Mouse (Mus musculus) left cerebral cortex, adult 18-20 months (tissue): Measurements from ENCODE around the gene AW549877. TPM values are rescaled to one million over a fixed set of nuclear protein-coding genes. Genes with fewer than 3 reads are reported as not detected.

ENCODE experiments used
- DNase-seq, 2 experiments: peaks; one replicate each; pipeline ENCODE4 v3.0.0; 2021 to 2022; ENCODE audit warnings: low spot score in 2 of 2, mixed read lengths in 1 of 2
- total RNA-seq, 2 experiments: library from RNA; stranded (reverse); gene quantifications; 2 replicates each; pipeline ENCODE4 v1.2.3; 2021

Gene AW549877
- total RNA-seq, 2 experiments from 2014 or later = 47.9 to 49.2 TPM

DNA sequence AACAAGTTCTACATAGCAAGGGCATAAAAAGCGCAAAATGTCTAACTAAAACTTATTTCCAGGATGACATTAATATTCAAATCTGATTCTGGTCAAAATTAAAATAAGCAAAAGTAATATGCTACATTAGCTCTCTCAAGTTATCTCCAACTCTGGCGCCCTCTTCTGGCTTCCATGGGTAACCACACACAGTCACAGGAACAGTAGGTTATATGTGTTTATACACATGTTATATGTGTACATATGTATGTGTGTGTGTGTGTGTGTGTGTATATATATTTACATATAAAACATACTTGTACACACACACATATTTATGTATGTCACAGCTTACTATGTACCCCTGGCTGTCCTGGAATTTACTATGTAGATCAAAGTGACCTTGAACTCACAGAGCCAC is 7.6 kb downstream of the AW549877 start:
- DNase-seq = peak in 1 of 2 experiments; percentile 20

DNA sequence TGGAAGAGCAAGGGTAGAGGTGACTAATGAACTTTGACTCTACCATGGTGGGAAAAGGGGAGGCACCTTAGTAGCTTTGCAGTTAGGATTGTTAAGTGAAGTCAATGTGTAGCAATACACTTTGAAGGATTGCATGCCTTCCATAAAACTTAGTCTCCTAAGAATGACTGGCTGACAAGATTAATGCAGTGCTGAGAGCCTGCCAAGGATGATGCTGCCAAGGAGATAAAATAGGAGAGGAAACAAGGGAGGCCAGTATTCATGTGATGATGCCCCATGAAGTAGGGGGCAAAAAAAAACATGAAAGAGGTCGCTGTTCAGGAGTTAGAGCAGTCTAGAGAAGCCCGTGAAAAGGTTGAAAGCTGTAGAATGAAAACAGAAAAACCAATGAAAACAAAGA is 10.7 kb downstream of the AW549877 start:
- DNase-seq = no peak

DNA sequence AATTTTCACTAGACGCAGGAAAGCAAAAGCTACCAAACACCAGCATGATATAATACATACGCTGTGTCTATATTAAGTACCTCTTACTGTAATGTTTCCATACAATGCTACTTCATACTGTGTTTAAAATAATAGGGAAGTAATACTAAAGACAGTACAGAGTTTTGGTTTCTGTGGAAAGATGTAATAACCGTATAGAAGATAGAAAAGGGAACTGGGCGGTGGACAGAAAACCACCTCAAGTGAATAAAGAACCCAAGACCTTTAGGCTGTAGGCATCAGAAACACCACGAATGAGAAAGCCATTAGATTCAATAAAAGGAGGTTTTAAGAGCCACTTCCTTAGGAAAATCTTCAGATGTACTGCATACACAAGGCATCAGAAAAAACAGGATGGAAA is 12.8 kb downstream of the AW549877 start:
- DNase-seq = no peak

DNA sequence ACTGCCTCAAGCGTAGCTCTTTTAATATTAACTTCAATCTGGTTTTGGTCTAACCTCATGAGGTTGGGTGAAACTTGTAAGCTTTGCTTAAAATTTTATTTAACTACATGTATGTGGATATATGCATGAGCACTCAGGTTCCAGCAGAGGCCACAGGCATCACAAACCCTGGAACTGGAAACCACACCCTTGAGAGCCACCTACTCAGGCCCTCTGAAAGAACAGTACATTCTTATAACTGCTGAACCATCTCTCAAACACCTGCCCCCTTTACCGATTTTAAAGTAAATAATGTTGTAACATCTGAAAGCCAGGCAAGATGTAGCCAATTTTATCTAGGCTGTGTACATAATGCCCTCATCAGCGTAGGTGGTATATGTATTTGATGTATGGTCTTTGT is 15.7 kb downstream of the AW549877 start:
- no peak for DNase-seq

DNA sequence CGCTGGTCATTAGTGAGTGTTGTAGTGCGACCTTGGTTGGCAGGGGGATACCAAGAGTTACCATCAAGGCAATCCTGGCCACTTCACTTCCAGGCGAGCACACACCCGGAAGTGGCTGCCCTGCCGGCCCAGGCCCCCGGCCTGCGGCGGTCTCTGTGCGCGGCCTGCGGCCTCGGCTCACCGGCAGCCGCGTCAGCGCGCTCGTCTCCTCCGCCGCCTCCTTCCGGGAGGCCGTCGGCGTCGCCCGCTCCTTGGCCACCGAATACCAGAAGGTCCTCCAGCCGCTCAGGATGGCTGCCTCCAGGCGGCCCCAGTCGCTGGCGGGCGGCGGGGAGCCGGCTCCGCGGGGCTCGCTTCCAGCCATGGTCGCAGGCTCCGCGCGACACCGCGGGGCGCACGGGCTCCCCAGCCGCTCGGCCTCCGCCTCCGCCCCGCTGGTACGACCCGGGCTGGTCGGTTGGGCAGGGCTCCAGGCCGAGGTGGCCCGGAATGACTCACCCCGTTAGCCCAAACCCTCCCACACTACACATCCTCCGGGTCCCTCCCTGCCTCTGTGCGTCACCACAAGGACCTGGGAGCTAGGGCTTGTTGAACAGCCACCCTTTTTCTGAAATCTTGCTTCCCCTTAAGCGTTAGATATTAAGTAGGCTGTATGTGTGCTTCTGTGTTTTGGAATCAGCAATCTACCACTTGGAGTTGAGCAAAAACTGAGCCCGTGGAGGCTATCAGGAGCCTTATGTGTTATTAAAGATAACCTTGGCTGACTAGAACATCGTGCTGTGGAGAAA is 16.3 kb downstream of the AW549877 start, which contains the start of gene Fbxo4:
Gene Fbxo4 (minus strand): TSS at position 513 of the 788 bp plus-strand sequence.
- peak; percentile 74 to 80 for DNase-seq

DNA sequence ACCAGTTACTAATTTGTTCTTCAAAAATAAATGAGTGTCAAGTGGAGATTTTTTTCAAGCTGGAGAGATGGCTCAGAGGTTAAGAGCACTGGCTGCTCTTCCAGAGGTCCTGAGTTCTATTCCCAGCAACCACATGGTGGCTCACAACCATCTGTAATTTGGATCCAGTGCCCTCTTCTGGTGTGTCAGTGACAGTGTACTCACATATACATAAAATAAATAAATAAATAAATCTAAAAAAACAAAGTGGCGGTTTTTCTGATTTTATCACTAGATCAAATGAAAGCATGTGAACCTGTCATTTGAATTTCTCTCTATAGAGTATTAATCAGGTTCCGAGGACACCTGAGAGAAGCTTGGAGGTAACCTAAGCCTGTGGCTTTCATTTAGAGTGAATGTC is 17.3 kb downstream of the AW549877 start:
- no peak for DNase-seq

DNA sequence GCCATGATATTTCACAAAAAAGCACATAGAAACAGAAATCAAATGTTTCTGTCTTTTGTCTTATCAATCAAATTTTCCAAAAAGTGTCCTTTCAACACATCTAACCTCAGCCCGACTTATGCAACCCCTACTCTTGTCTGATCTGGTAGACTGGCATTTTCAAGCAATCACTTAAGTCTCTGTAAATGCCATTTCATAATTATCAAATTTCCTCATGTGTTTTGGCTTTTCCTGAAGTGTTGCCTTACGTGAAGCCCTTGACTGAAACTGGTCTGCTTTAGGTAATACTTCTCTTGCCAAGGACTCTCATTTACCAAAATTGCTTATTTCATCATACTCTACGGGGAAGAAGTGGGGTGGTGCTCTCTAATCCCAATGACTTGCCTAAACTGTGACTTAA is 22.2 kb downstream of the AW549877 start:
- no peak for DNase-seq

DNA sequence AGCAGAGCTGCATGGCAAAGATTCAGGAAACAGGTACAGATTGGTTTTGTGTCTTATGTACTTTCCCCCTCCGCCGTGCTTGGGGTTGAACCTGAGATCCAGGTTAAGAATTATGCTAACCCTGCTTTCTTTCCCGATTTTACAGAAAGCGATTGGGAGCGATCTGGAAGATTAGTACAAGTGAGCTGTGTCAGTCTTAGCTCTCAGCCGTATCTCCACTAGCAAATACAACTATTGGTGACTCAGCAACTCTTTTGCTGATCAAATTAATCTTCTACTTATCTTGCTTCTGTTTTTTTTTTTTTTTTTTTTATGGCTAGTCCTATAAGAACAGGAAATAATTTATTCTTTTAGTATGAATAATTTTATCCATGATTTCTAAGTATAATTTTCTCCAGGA is 25.4 kb downstream of the AW549877 start:
- no peak for DNase-seq

DNA sequence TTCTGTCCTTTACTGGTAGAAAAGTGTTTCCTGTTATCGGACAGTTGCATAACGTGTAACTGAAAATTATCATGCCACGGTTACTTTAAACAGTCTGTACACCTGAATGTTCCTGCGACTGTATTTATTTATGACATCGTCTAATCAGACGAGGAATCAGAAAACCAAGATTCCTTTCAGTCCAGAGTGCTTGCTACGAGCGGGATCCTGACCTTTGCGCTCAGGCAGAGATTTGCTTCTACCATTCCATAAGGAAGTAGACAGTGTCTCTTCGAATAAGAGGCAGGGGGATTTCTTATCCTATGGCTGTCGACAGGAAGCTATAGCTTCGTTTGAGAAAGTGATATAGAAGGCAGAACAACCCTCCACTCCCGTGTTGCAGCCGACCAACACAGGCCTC is 25.8 kb downstream of the AW549877 start:
- DNase-seq = no peak

DNA sequence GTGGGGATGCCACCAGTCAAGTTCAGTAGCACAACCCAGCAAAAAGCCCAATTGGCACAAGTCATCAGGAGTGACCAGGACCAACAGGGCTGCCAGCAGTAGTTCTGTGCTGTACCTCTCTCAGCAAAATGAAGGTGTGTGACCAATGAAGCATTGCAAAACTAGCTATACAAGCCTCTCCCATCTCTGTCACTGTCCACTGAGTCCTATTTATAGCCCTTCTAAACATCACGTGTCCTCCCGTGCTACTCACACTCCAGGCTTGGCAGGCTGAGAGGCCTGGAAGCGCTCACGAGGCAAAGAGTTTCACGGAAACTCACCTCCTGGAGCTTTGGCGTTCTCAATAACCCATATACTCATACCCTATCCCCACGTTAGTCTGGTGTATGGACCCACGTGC is 33.3 kb downstream of the AW549877 start:
- no peak for DNase-seq

DNA sequence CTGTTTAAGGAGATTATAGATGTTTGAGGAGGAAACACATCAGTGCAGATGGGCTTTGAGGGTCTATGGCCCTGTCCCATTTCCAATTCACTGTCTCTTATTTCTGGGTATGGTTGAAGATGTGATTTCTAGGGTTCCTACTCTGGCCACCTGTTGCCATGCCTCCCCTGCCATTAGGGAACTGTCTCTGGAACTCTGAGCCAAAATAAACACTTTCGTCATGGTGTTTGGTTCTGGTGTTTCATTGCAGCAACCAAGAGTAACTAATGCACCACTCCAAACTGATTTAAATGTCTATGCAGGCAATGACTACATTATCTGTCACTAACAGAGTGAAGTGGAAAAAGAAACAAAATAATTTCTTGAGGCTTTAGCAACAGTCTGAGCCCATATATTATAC is 35.5 kb downstream of the AW549877 start:
- DNase-seq = no peak

DNA sequence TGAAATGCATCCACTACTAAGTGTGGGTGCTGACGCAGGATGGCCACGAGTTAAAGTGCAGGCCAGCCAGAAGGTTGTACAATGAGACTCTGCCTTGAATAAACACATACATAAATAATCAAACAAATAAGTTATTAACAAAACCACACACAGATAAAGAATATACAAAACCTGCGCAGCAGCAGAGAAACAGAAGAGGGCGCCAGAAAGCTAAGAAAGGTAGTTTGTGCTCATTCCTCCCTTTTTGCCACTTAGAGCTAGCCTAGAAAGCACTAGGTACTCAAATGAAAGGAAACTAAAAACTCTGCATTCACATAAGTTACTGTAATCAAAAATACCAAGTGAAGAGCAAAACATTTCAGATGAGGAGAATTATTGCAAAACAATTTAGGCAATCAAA is 37.6 kb downstream of the AW549877 start:
- DNase-seq = peak; percentile 49 to 56

DNA sequence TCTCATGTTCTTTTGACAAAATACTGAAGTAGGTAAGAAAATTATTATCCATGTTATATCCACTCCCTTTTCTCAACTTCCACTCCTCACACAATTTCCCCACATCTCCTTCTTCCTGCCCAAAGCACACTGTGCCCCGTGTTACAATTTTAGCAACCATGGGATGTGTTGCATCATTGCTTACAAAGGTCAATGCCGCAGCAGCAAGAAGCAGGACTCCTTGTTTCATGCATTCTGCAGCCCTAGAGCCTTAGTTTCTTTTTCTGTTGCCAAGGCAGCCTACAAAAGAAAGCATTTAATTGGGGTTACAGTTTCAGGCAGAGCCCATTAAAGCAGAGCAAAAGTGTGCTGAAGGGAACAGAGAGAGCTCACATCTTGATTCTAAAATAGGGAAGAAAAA is 40.6 kb downstream of the AW549877 start:
- DNase-seq = no peak

DNA sequence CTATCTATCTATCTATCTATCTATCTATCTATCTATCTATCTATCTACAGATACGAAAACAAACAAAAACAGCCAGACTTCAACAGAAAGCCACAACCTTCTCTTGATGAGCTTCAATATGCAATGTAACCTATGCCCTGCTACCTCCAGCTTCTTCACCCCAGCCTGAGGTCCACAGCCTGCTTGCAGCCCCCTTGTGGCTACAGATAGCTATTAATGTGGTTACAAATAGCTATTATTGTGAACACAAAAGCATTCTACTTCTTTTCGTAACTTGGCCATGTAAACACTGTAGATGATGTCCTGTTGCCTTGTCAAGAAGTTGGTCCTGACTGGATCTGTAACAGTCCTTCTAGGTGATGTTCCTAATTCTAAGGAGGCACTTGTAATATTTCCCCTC is 57.4 kb downstream of the AW549877 start:
- DNase-seq = no peak

DNA sequence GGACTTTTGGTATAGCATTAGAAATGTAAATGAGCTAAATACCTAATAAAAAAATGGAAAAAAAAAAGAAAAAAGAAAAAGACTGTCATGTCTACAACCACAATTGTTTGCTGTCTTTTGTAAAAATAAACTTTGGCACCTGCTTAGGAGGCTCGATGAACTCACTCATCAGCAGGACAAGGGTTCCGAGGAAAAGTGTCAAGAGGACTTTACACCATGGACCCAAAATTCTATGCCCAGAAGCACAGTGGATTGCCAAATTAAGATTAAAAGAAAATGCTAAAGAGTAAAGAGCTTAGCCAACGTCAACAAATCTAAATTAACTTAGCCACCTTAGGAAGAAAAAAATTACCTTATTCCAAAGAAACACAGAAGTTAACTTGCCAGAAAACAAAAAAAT is 59.5 kb downstream of the AW549877 start:
- DNase-seq = no peak

DNA sequence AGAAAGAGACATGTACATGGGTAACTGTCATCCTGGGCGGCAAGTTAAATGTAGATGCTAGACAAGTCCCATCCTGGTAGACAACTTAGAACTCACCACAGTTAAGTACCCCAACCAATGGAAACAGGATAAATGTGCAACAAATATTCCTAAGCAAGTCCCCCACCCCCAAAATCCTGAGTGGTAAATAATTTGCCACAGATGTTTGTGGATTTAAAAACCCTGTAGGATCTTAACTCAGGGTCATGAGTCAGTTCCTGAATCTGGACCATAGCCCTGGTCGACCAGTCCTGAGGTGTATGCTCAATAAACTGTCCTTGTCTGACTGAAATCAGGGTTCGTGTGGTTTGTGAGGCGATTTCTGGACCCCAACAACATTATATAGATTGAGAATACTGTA is 62.1 kb downstream of the AW549877 start:
- DNase-seq = no peak

Other genes starting within 250 kb of the AW549877 start
- gene Fbxo4, start 16.2 kb downstream of the AW549877 start, total RNA-seq = 1 to 10 TPM; 8.5 to 8.9 TPM
- gene Oxct1, start 30.6 kb upstream of the AW549877 start, total RNA-seq = 100 to 1,000 TPM; 298 to 304 TPM